Mouse (Mus musculus): ENCODE measurements around the gene Mbtps2. TPM values are rescaled to one million over a fixed set of nuclear protein-coding genes. Genes with fewer than 3 reads are reported as not detected.
A peak's percentile ranks its signal among the peaks of the same experiment; 100 is the strongest.

The Mbtps2 gene
- polyA plus RNA-seq, 1 experiment, result 59.8 TPM

GRCm38 (mm10) chrX:157633676-157634414 lies 35.3 kb upstream of the Mbtps2 start:
- Histone ChIP-seq H3K9ac (ENCODE audit: low read depth, poor library complexity, severe bottlenecking) (no peak overlapping the region), H3K9me3 (replicated peaks; ENCODE audit: control insufficient read depth, insufficient read depth, low read length, poor library complexity, severe bottlenecking) (no peaks in the 10 kb centered on the region), H3K27ac (ENCODE audit: insufficient read depth, low read length) (no peak overlapping the region), H3K36me3 (ENCODE audit: control insufficient read depth, insufficient read depth, low read length, poor library complexity, severe bottlenecking) (no peaks in the 10 kb centered on the region), H3K4me3 (ENCODE audit: low read depth, low read length) (no peak overlapping the region), H3K4me1 (ENCODE audit: control insufficient read depth, insufficient read depth, low read length) (no peaks in the 10 kb centered on the region), H3K27me3 (ENCODE audit: control insufficient read depth, insufficient read depth, low read length, poor library complexity, severe bottlenecking) (no peaks in the 10 kb centered on the region)
- TF ChIP-seq POLR2A (IDR thresholded peaks at IDR 0.05; ENCODE audit: insufficient read depth, low read length) (no peak), CTCF (IDR thresholded peaks at IDR 0.05; ENCODE audit: low read depth, low read length) (no peak), EP300 (IDR thresholded peaks at IDR 0.05; ENCODE audit: insufficient read depth, low read depth, low read length) (no peak)

DNA sequence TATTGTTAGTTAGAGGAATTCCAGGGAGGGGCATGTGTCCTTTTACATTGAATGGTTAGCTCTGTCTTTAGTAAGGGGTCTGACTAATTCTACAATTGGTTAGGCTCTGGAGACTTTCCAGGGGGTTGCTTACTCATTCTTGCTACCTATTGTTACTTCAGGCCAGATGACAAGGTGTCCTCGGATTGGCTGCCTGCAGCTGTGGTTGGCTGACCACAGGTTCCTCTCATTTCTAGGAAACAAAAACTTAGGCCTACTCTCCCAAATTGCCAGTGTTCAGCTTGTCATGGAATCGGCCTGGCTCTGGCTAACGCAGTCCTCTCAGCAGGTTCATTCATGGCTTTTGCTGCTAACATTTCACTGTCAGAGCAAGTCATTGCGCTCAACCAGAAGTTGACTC lies 31.8 kb upstream of the Mbtps2 start:
- no peak for TF ChIP-seq POLR2A (IDR thresholded peaks at IDR 0.05; ENCODE audit: insufficient read depth, low read length)
- no peak for TF ChIP-seq EP300 (IDR thresholded peaks at IDR 0.05; ENCODE audit: insufficient read depth, low read depth, low read length)
- no peak for TF ChIP-seq CTCF (IDR thresholded peaks at IDR 0.05; ENCODE audit: low read depth, low read length)
- H3K9ac ChIP-seq (ENCODE audit: low read depth, poor library complexity, severe bottlenecking), result no peak overlapping the region
- H3K4me1 ChIP-seq (ENCODE audit: control insufficient read depth, insufficient read depth, low read length), result no peaks in the 10 kb centered on the region
- H3K4me3 ChIP-seq (ENCODE audit: low read depth, low read length), result no peak overlapping the region
- H3K36me3 ChIP-seq (ENCODE audit: control insufficient read depth, insufficient read depth, low read length, poor library complexity, severe bottlenecking), result no peaks in the 10 kb centered on the region
- H3K27ac ChIP-seq (ENCODE audit: insufficient read depth, low read length), result no peak overlapping the region
- peaks cover 11% of the 10 kb centered on the region for H3K9me3 ChIP-seq (replicated peaks; ENCODE audit: control insufficient read depth, insufficient read depth, low read length, poor library complexity, severe bottlenecking)
- no peaks in the 10 kb centered on the region for H3K27me3 ChIP-seq (ENCODE audit: control insufficient read depth, insufficient read depth, low read length, poor library complexity, severe bottlenecking)

- no peaks in the 10 kb centered on the region for H3K36me3 ChIP-seq (ENCODE audit: control insufficient read depth, insufficient read depth, low read length, poor library complexity, severe bottlenecking)
- H3K27me3 ChIP-seq (ENCODE audit: control insufficient read depth, insufficient read depth, low read length, poor library complexity, severe bottlenecking), result no peaks in the 10 kb centered on the region
- no peaks in the 10 kb centered on the region for H3K4me1 ChIP-seq (ENCODE audit: control insufficient read depth, insufficient read depth, low read length)
- H3K4me3 ChIP-seq (ENCODE audit: low read depth, low read length), result no peak overlapping the region
- no peak overlapping the region; the same call in 1 of the 2 replicates for H3K27ac ChIP-seq (ENCODE audit: insufficient read depth, low read length)
- TF ChIP-seq CTCF (IDR thresholded peaks at IDR 0.05; ENCODE audit: low read depth, low read length), result no peak
- TF ChIP-seq EP300 (IDR thresholded peaks at IDR 0.05; ENCODE audit: insufficient read depth, low read depth, low read length), result peak; percentile 87
- no peak overlapping the region for H3K9ac ChIP-seq (ENCODE audit: low read depth, poor library complexity, severe bottlenecking)
- H3K9me3 ChIP-seq (replicated peaks; ENCODE audit: control insufficient read depth, insufficient read depth, low read length, poor library complexity, severe bottlenecking), result no peaks in the 10 kb centered on the region
Observed at GRCm38 (mm10) chrX:157612894-157613293, 14.4 kb upstream of the Mbtps2 start.

GRCm38 (mm10) chrX:157601450-157601849 lies 2.9 kb upstream of the Mbtps2 start:
- Histone ChIP-seq H3K9ac (ENCODE audit: low read depth, poor library complexity, severe bottlenecking) (no peak overlapping the region), H3K36me3 (ENCODE audit: control insufficient read depth, insufficient read depth, low read length, poor library complexity, severe bottlenecking) (no peaks in the 10 kb centered on the region), H3K4me1 (ENCODE audit: control insufficient read depth, insufficient read depth, low read length) (peaks cover 1% of the 10 kb centered on the region), H3K27me3 (ENCODE audit: control insufficient read depth, insufficient read depth, low read length, poor library complexity, severe bottlenecking) (no peaks in the 10 kb centered on the region), H3K9me3 (replicated peaks; ENCODE audit: control insufficient read depth, insufficient read depth, low read length, poor library complexity, severe bottlenecking) (no peaks in the 10 kb centered on the region), H3K4me3 (ENCODE audit: low read depth, low read length) (no peak overlapping the region), H3K27ac (ENCODE audit: insufficient read depth, low read length) (no peak overlapping the region)
- peak; percentile 86; the same call in 1 of the 2 replicates for TF ChIP-seq EP300 (IDR thresholded peaks at IDR 0.05; ENCODE audit: insufficient read depth, low read depth, low read length)
- TF ChIP-seq POLR2A (IDR thresholded peaks at IDR 0.05; ENCODE audit: insufficient read depth, low read length), result no peak
- peak; percentile 2 for TF ChIP-seq CTCF (IDR thresholded peaks at IDR 0.05; ENCODE audit: low read depth, low read length)

DNA sequence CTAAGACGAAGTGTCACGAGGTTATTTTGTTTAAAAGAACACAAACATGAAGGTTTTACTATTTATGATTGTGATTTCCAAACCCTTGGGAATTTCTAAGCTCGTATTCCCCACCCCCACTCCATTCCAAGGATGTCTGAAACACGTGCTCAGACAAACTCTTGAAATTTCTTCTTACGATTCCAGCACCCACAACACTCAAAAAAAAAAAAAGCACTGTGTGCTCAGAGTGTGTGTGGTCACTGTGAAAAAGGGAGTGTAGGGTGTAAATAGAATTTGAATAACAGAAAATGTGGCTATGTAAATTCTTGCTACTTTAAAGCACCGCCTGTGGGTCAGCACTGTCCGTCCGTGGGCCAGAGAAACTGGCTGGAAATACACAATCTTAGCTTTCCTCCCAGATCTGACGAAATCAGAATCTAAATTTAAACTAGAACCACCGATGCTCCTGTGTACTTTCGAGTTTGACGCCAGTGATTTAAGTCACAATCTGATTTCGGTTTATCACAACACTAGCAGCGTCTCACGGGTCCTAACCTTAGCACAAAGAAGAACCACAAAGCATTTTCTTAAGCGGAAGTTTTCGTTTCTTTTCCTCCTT lies 830 bp downstream of the Mbtps2 start:
- Histone ChIP-seq H3K27me3 (ENCODE audit: control insufficient read depth, insufficient read depth, low read length, poor library complexity, severe bottlenecking) (no peaks in the 10 kb centered on the region), H3K9ac (ENCODE audit: low read depth, poor library complexity, severe bottlenecking) (peak overlapping the region; percentile 97), H3K36me3 (ENCODE audit: control insufficient read depth, insufficient read depth, low read length, poor library complexity, severe bottlenecking) (no peaks in the 10 kb centered on the region), H3K4me3 (ENCODE audit: low read depth, low read length) (peak overlapping the region; percentile 89), H3K9me3 (replicated peaks; ENCODE audit: control insufficient read depth, insufficient read depth, low read length, poor library complexity, severe bottlenecking) (no peaks in the 10 kb centered on the region), H3K27ac (ENCODE audit: insufficient read depth, low read length) (peak overlapping the region; percentile 97), H3K4me1 (ENCODE audit: control insufficient read depth, insufficient read depth, low read length) (peaks cover 1% of the 10 kb centered on the region)
- TF ChIP-seq CTCF (IDR thresholded peaks at IDR 0.05; ENCODE audit: low read depth, low read length), result no peak
- no peak for TF ChIP-seq POLR2A (IDR thresholded peaks at IDR 0.05; ENCODE audit: insufficient read depth, low read length)
- no peak for TF ChIP-seq EP300 (IDR thresholded peaks at IDR 0.05; ENCODE audit: insufficient read depth, low read depth, low read length)

DNA sequence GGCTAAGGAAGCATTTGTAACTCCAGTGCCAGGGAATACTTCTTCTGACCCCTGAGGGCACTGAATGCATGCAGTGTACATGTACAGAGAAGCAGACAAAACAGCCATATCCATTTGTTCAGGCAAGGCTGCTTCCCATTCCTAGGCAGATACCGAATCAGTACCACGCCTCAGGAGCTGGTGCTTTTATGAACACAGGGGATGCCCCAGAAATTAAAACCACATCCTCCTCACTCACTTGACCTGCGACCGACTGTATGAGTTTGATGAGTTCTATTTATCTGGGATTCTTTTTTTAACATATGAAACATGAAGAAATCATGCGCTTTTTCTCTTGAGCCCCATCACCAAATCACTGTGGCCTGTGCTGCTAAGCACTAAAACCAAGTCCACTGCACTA lies 1.7 kb downstream of the Mbtps2 start:
- peak overlapping the region; percentile 97 for H3K9ac ChIP-seq (ENCODE audit: low read depth, poor library complexity, severe bottlenecking)
- H3K36me3 ChIP-seq (ENCODE audit: control insufficient read depth, insufficient read depth, low read length, poor library complexity, severe bottlenecking), result no peaks in the 10 kb centered on the region
- TF ChIP-seq EP300 (IDR thresholded peaks at IDR 0.05; ENCODE audit: insufficient read depth, low read depth, low read length), result no peak
- no peak for TF ChIP-seq POLR2A (IDR thresholded peaks at IDR 0.05; ENCODE audit: insufficient read depth, low read length)
- no peak for TF ChIP-seq CTCF (IDR thresholded peaks at IDR 0.05; ENCODE audit: low read depth, low read length)
- no peaks in the 10 kb centered on the region for H3K27me3 ChIP-seq (ENCODE audit: control insufficient read depth, insufficient read depth, low read length, poor library complexity, severe bottlenecking)
- H3K27ac ChIP-seq (ENCODE audit: insufficient read depth, low read length), result peak overlapping the region; percentile 97
- no peaks in the 10 kb centered on the region for H3K9me3 ChIP-seq (replicated peaks; ENCODE audit: control insufficient read depth, insufficient read depth, low read length, poor library complexity, severe bottlenecking)
- H3K4me1 ChIP-seq (ENCODE audit: control insufficient read depth, insufficient read depth, low read length), result peaks cover 1% of the 10 kb centered on the region
- H3K4me3 ChIP-seq (ENCODE audit: low read depth, low read length), result peak overlapping the region; percentile 43

All from ES-Bruce4 (cell line).